Mouse (Mus musculus) liver, embryonic 14.5 days (tissue): ENCODE measurements around the gene C8g.

Experiments used
- CTCF ChIP-seq: IDR thresholded peaks from 2 replicates; pipeline ENCODE4 v1.5.1; 2016; ENCODE audit warnings: antibody characterized with exemption, low read depth, control low read depth
- EP300 ChIP-seq: IDR thresholded peaks from 2 replicates; pipeline ENCODE4 v1.6.1; 2016; ENCODE audit warnings: antibody characterized with exemption, low read depth

- TF ChIP-seq CTCF (no peak), EP300 (no peak)
Measured at GRCm38 (mm10) chr2:25468962-25469915, 32.3 kb downstream of the C8g start.
